Mouse (Mus musculus) bone marrow, adult 2 months (tissue): ENCODE results near the gene Scarb1.

Experiments
- CTCF ChIP-seq: fragments of 200-500 bp; IDR thresholded peaks from 2 replicates; pipeline ENCODE4 v1.5.1; 2011; ENCODE audit warnings: low read length, control low read depth; ENCODE audit not compliant: control insufficient read depth, insufficient read depth
- POLR2A ChIP-seq: fragments of 200-500 bp; IDR thresholded peaks from 2 replicates; pipeline ENCODE4 v1.6.1; 2011; ENCODE audit warnings: low read depth, mild to moderate bottlenecking, control low read depth, low read length, borderline replicate concordance; ENCODE audit not compliant: control insufficient read depth

DNA sequence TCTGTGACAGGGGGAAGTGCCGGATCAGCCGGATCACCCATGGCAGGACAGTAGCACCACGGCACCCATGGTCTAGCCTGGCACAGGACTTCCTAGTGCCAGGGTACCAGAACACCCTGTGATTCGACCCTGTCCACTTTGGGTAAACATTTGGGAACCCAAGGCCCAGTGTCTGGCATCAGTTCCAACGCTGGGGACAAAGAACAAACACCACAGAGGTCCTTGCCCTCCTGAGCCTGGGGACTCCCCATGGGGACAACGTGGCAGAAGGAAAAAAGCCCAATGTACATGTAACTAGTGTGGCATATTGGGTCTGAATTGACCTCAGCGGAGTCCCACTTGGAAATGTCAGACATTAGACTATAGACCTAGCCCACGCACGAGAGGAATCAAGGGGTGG, 10.7 kb downstream of the Scarb1 start:
- TF ChIP-seq CTCF (no peak), POLR2A (no peak)
